Mouse (Mus musculus): ENCODE data around the gene AI481877.

DNA sequence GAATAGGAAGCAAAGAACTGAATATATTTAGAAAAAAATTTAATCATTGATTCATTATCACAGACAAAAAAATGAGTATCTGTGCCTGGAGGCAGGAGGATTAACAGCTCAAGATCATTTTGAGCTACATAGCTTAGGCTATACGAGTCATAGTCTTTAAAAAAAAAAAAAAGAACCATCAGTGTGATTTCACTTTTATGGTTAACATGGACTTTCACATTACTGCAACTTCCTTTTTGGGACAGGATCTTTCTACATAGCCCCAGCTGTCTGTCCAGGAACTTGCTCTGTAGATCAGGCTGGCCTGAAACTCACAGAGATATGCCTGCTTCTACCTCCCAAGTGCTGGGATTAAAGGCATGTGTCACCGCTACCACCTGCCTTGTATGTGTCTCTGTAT, 55.4 kb downstream of the AI481877 start:
- TF ChIP-seq POLR2A (IDR thresholded peaks at IDR 0.05; ENCODE audit: low read depth, low read length) (no peak), CTCF (conservative IDR thresholded peaks at IDR 0.05; ENCODE audit: insufficient read depth, insufficient read length, low read depth, low read length) (no peak)
